Mouse (Mus musculus): ENCODE data around the gene Rab6a. TPM values are rescaled to one million over a fixed set of nuclear protein-coding genes. Genes with fewer than 3 reads are reported as not detected.
"Not testable (repeated sequence)": the region's sequence is repeated elsewhere in the genome, so short reads cannot be mapped to it uniquely, and the experiment has no call there.

The Rab6a gene
- total and polyA plus RNA-seq, 3 experiments, result 43.2 to 92.8 (median 58.4) TPM

DNA sequence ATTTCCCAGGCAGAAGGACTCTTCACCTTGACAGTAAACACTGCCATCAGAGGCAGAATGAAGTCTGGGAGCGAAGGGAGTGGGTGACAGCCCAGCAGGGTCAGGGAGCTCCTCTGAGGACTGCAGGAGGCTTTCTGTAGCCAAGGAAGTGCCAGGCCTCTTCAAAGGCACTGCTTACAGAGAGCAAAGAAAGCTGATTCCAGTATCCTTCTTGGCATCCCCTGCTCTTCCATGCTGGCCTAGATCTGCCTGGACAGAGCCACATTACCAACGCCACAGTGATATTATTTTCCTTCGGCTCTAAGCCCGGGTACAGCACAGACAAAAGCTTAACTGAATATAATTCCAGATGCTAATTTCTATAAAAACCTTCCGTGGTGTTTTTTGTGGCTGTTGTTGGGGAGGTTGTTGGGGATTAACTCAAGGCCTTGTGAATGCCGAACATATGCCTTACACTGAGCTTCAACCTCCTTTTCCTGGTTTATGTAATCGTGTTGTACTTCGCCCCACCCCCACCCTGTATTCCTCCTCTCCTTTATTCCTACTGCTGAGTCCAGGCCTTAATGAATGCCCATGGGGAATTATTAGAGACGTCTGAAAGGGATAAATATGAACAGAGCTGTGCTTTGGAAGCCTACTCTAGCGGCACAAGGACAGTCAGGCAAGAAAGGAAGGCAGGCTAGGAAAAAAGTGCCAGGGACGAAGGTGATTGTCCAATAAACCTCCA is 45.2 kb upstream of the Rab6a start:
- H3K79me2 ChIP-seq (ENCODE audit: control insufficient read depth, insufficient read depth, low read length, poor library complexity), result no peaks in the 10 kb centered on the region
- no peak for DNase-seq (ENCODE audit: low read depth, low spot score)
- no peaks in the 10 kb centered on the region for H3K27me3 ChIP-seq (ENCODE audit: control insufficient read depth in 1 of 2, insufficient read depth in 2 of 2, low read length in 2 of 2)
- no peak overlapping the region for H3K4me3 ChIP-seq (ENCODE audit: control insufficient read depth in 1 of 2, insufficient read depth in 1 of 2, low read depth in 2 of 2, low read length in 2 of 2)
- H3K27ac ChIP-seq (ENCODE audit: control insufficient read depth, low read depth, low read length), result no peak overlapping the region
- no peak overlapping the region for H3K9ac ChIP-seq (ENCODE audit: control insufficient read depth, low read depth, low read length, poor library complexity, severe bottlenecking)
- H3K4me1 ChIP-seq (ENCODE audit: control insufficient read depth in 1 of 2, insufficient read depth in 2 of 2, low read length in 2 of 2), result 0 out of 4 replicates have a peak, but pooled peaks cover 0 to 3% of the 10 kb centered on the region in 2 experiments
- TF ChIP-seq SIN3A (IDR thresholded peaks at IDR 0.05; ENCODE audit: low read length) (no peak), MAX (IDR thresholded peaks at IDR 0.05; ENCODE audit: low read length) (no peak), RAD21 (IDR thresholded peaks at IDR 0.05; ENCODE audit: low read depth, low read length) (no peak), ELF1 (IDR thresholded peaks at IDR 0.05; ENCODE audit: low read depth, low read length) (no peak), TCF12 (IDR thresholded peaks at IDR 0.05; ENCODE audit: low read depth, low read length) (no peak), MAFK (IDR thresholded peaks at IDR 0.05; ENCODE audit: borderline replicate concordance, low read depth, low read length) (no peak), CHD2 (IDR thresholded peaks at IDR 0.05; ENCODE audit: low read length) (no peak), ETS1 (IDR thresholded peaks at IDR 0.05; ENCODE audit: low read depth, low read length) (no peak), CTCF (IDR thresholded peaks at IDR 0.05 in 2 of 3, conservative IDR thresholded peaks at IDR 0.05 in 1 of 3; ENCODE audit: control insufficient read depth in 1 of 3, insufficient read depth in 1 of 3, low read depth in 2 of 3, low read length in 3 of 3, poor library complexity in 1 of 3, severe bottlenecking in 1 of 3) (no peak), HCFC1 (IDR thresholded peaks at IDR 0.05; ENCODE audit: low read depth, low read length) (no peak), CHD1 (IDR thresholded peaks at IDR 0.05; ENCODE audit: low read depth, low read length) (no peak), SMC3 (IDR thresholded peaks at IDR 0.05; ENCODE audit: low read depth, low read length) (no peak)
- peaks cover 0 to 4% of the 10 kb centered on the region in 2 experiments; a peak in 3 of 4 replicates for H3K36me3 ChIP-seq (ENCODE audit: control insufficient read depth in 1 of 2, insufficient read depth in 2 of 2, low read length in 2 of 2)
- H3K9me3 ChIP-seq (replicated peaks; ENCODE audit: insufficient read depth, low read length), result no peaks in the 10 kb centered on the region

DNA sequence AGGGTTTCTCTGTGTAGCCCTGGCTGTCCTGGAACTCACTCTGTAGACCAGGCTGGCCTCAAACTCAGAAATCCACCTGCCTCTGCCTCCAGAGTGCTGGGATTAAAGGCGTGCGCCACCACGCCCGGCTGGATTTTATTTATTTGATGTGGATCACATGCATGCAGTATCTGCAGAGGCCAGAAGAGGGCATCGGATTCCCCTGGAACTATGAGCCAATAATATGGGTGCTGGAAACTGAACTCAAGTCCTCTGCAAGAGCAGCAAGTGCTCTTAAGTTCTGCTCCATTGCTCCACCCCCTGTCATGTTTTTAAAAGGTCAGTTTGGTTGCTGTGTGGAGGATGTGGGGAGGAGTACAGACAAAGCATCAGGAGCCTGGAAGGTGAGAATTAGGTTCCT is 40.0 kb upstream of the Rab6a start:
- peaks cover 0 to 20% of the 10 kb centered on the region in 2 experiments; a peak in 2 of 4 replicates for H3K36me3 ChIP-seq (ENCODE audit: control insufficient read depth in 1 of 2, insufficient read depth in 2 of 2, low read length in 2 of 2)
- H3K27ac ChIP-seq (ENCODE audit: control insufficient read depth, low read depth, low read length); H3K79me2 ChIP-seq (ENCODE audit: control insufficient read depth, insufficient read depth, low read length, poor library complexity); H3K27me3 ChIP-seq (ENCODE audit: control insufficient read depth in 1 of 2, insufficient read depth in 2 of 2, low read length in 2 of 2); H3K9ac ChIP-seq (ENCODE audit: control insufficient read depth, low read depth, low read length, poor library complexity, severe bottlenecking); H3K9me3 ChIP-seq (replicated peaks; ENCODE audit: insufficient read depth, low read length); DNase-seq (ENCODE audit: low read depth, low spot score); H3K4me3 ChIP-seq (ENCODE audit: control insufficient read depth in 1 of 2, insufficient read depth in 1 of 2, low read depth in 2 of 2, low read length in 2 of 2): not testable (repeated sequence)
- peaks cover 8 to 14% of the 10 kb centered on the region in 2 experiments; a peak in 3 of 4 replicates for H3K4me1 ChIP-seq (ENCODE audit: control insufficient read depth in 1 of 2, insufficient read depth in 2 of 2, low read length in 2 of 2)

DNA sequence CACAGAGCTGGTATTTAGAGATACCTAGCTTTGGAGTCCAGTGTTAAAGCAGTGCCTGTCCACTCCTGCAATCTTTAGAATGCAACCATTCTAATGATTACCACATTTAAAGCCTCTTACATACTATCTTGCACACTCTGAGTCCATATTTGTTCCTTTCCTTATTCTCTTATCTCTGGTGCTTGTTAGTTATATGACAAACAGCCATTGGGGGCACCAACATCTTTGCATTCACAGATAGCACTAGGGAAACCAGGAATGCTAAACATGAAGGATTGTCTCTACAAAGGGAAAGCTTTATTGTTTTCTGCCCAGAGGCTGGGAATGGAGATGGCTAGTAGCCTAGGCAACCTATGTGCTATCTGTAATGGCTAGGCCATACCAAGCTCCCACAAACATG is 37.3 kb upstream of the Rab6a start:
- H3K4me1 ChIP-seq (ENCODE audit: control insufficient read depth in 1 of 2, insufficient read depth in 2 of 2, low read length in 2 of 2), result peaks cover 12 to 16% of the 10 kb centered on the region in 2 experiments; a peak in 3 of 4 replicates
- H3K36me3 ChIP-seq (ENCODE audit: control insufficient read depth in 1 of 2, insufficient read depth in 2 of 2, low read length in 2 of 2), result peaks cover 0 to 22% of the 10 kb centered on the region in 2 experiments; a peak in 2 of 4 replicates
- TF ChIP-seq SMC3 (IDR thresholded peaks at IDR 0.05; ENCODE audit: low read depth, low read length) (no peak), MAFK (IDR thresholded peaks at IDR 0.05; ENCODE audit: borderline replicate concordance, low read depth, low read length) (no peak), NELFE (IDR thresholded peaks at IDR 0.05; ENCODE audit: low read depth, low read length) (no peak)

More for the DNA sequence above, 37.3 kb upstream of the Rab6a start:
- no peak overlapping the region for H3K4me3 ChIP-seq (ENCODE audit: control insufficient read depth in 1 of 2, insufficient read depth in 1 of 2, low read depth in 2 of 2, low read length in 2 of 2)
- no peaks in the 10 kb centered on the region for H3K27me3 ChIP-seq (ENCODE audit: control insufficient read depth in 1 of 2, insufficient read depth in 2 of 2, low read length in 2 of 2)
- H3K79me2 ChIP-seq (ENCODE audit: control insufficient read depth, insufficient read depth, low read length, poor library complexity), result no peaks in the 10 kb centered on the region
- H3K27ac ChIP-seq (ENCODE audit: control insufficient read depth, low read depth, low read length), result no peak overlapping the region; the same call in 1 of the 2 replicates
- H3K9ac ChIP-seq (ENCODE audit: control insufficient read depth, low read depth, low read length, poor library complexity, severe bottlenecking), result no peak overlapping the region
- no peak for DNase-seq (ENCODE audit: low read depth, low spot score)
- H3K9me3 ChIP-seq (replicated peaks; ENCODE audit: insufficient read depth, low read length), result no peaks in the 10 kb centered on the region

Measured in MEL (cell line).